Mouse (Mus musculus) cerebellum, adult (tissue): ENCODE measurements around the gene Prnp.

Experiments used
- ATAC-seq: cut with Nextera tagmentation; 2 replicates; pipeline ENCODE4 v1.9.2; 2017; ENCODE audit warnings: mild to moderate bottlenecking, moderate library complexity, mixed read lengths; ENCODE audit not compliant: insufficient number of reproducible peaks, low FRiP score, low TSS enrichment

Prnp gene

GRCm38 (mm10) chr2:131906266-131906665 lies 3.5 kb upstream of the Prnp start:
- ATAC-seq, result no peak

- ATAC-seq, result no peak
Observed at GRCm38 (mm10) chr2:131906846-131907245, 2.9 kb upstream of the Prnp start.

DNA sequence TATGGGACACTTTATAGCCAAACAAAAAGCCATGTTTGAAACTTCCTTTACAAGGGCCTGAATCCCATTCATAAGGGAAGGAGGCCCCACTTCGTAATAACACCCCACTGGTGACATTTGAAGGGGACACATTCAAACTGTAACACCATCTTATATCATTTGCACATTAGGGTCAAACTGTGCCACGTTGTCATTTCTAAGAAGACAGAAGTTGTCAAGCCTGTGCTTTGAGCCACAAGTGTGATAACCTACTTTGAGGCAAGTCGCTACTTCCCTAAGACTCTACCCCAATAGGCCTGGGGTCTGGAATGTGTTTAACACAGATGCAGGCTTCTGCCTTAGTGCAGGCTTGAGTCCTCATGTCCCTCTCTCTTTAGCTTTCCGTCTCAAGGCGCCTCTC lies 2.4 kb upstream of the Prnp start:
- ATAC-seq, result no peak

GRCm38 (mm10) chr2:131908351-131908861 lies 1.3 kb upstream of the Prnp start:
- ATAC-seq, result no peak

GRCm38 (mm10) chr2:131908906-131909305 lies 822 bp upstream of the Prnp start:
- ATAC-seq, result no peak

DNA sequence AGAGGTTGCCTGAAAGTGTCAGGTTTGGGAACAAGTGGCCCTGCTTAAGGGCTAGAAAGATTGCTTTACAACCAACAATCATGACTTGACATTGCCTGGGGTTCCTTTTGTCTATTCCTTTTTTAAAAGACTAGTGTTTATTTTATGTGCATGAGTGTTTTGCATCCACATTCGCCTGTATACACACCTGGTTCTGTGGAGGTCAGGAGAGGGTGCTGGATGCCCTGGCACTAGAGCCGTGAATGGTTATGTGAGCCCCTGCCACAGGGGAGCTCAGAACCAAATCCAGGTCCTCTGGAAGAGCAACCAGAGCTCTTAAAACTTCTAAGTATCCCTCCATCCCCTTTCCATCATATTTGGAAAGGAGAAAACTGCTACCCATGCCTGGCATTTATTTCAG lies 1.1 kb downstream of the Prnp start:
- no peak for ATAC-seq

DNA sequence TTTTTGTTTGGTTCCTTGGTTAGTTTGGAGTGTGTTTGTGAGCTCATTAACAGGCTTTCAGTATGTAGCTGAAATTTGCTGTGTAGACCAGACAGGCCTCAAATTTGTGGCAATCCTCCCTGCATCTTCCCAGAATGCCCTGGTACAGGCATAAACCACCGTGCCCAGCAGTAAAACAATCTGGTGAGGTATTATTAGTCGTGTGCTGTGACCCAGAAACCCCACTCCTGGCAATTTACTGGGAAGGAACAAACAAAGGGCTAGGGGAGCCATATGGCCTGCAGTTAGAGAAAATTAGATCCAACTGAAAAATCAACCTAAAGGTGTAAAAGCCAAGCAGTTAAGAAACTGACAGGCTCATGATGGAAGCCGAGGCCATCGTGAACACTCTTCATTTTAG lies 1.6 kb downstream of the Prnp start:
- ATAC-seq, result peak; percentile 60

DNA sequence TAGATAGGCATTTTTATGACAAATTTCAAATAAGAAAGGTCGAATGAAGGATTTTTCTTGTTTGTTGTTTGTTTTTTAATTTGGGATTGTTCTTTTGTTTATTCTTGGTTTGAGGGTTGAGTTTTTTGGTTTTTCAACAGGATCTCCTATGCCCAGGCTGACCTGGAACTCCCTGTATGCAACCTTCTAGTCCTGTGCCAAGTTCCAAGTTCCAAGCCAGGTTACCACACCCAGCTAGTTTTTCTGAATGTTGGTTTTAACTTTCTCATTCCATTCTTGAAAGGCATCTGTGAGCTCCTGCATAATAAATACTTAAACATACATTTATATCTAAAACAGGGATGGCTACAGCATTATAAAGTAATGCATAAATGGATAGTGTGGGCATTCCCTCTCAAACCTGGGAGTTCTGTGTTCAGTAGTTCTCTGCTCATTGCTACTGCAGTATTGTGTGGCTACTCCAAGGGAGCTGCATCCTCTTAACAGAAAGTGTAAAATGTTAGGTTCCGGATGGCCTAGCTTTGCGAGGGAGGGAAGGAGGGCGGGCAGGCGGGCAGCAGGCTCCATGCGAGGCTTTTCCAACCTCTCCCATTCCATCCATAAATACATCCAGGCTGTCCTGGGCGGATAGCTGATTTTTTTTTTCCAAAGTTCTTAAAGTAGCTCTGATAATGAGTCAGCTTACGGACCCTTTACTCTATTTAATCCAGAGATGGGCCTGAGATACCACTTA lies 3.0 kb downstream of the Prnp start:
- no peak for ATAC-seq

DNA sequence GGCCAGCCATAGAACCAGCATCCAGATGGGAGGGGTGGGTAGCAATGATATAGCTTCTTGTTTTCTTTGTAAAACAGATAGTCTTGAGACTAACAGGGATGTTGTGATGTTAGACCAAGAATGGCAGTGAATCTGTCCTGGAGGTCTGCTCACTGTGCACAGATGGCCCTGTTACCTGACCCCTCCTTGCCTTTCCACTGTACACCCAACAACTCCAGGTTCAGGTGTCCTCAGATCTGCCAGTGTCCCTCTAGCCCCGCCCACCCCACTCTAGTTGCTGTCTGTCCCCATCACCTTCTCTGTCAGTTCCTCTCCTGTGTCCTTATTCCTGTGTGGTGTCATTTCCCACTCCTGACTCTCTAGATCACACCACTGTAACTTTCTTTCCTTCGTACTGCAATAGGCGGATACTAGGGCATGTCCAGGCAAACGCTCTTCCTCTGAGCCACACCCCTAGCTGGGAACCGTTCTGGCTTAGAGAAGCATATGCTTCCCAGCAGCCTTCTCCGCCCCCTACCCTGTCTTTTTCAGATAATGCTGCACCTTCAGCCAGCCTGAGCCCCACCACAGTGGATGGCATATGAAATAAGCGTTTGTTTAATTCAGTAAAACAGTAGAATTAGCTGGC lies 22.7 kb downstream of the Prnp start:
- no peak for ATAC-seq

- ATAC-seq, result no peak
Observed at GRCm38 (mm10) chr2:131933013-131933412, 23.3 kb downstream of the Prnp start.

- ATAC-seq, result 0 out of 2 replicates have a peak, but pooled peaks have one; percentile 38
Observed at GRCm38 (mm10) chr2:131933598-131933997, 23.9 kb downstream of the Prnp start.

DNA sequence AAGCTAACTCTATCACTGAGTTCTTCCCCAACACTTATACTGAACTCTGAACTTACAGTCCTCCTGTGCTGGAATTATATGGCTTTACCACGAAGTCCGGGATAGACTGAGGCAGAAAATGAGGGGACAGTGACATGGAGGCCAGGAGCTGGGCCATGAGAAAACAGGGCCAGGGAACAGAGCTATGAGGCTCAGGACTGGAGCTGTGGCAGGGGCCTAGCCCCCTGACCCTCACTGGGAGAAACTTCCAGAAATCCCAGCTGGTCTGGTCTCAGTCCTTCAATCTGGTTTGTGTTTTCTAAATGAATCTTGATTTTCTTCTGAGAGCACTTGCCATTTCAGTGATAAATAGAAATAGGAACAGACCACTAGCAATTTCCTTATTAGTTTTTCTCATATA lies 24.5 kb downstream of the Prnp start:
- ATAC-seq, result no peak

- no peak for ATAC-seq
Observed at GRCm38 (mm10) chr2:131935390-131936105, 25.8 kb downstream of the Prnp start.

- no peak for ATAC-seq
Observed at GRCm38 (mm10) chr2:131936410-131936809, 26.7 kb downstream of the Prnp start.

DNA sequence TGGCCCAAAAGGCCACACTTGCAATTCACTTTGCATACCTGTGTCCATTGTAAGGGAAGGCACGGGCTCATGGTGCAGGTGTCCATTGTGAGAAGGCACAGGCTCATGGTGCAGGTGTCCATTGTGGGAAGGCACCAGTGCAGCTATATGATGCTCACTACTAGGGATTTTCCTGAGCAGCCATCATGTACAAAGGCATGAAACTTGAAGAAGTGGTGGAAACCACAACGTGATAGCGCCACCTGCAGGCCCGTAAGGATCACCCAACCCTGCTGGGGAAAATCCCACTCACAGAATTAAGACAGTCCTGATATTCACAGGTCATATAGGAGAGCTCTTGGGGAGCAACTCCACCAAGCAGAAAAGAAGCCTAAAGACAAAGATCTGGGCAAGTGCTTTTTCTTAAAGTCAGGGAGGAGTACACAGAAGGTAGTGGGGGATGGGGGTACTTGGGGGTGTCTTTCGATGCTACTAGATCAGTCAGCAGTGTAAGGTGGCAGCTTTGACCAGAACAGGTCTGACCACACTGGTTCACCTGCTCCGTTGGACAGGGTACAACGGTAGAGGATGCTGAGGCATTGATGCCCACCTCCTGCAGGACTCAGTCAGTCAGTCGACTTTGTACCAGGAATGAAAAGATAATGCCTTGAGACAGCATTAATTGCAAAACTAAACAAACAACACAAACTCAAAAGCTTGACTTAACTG lies 29.8 kb downstream of the Prnp start:
- ATAC-seq, result peak; percentile 58

DNA sequence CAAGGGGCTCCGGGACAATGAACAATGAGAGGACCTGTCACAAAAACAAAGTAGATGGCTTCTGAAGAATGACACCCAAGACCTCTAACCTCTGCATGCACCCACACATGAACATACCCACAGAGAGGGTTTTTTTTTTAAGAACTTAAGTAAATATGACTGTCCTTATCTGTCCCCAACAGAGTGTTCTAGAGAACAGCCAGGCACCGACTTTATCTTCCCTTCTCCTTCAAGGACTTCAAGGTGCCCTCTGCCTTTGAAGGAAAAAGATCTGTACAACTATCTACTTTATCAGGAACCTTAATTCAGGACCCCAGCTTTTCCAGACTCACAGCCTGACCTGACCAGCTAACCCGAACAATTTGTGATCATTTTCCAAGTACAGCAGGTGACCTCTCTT lies 30.8 kb downstream of the Prnp start:
- no peak for ATAC-seq

DNA sequence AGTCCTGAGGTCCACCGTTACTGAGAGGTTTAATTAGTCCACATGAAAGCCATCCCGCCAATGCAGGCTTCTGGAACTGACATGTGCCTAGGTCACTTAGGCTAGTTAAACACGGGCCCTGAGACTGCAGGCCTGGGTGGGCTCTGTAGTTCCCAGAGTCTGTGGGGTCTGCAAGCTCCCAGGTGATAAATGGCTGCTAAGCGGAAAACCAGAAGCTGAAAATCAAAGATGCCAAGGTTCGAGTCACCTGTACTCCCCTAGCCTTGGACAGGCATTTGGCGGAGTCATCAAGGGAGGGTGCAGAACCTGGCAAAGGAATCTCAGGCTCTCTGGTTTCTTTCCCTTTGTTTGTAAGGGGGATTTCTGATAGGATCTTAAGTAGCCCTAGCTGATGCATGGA lies 31.8 kb downstream of the Prnp start:
- no peak for ATAC-seq

DNA sequence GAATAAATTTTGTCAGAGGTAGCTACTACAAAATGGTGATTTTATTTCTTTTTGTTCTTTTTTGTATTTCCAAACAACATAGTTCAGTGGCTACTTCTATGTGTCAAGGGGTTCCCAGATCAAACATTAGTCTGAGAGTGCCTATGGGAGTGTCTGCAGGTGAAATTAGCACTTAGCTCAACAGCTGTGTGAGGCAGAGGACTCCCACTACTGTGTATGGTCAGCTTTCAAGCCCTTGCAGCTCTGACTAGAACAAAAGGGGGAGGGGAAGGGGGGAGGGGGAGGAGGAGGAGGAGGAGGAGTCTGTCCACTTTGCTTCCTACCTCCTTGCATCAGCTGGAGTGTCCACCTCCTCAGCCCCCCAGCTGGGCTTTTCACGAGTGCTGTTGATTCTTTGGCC lies 34.6 kb downstream of the Prnp start:
- ATAC-seq, result no peak

GRCm38 (mm10) chr2:131945225-131945624 lies 35.5 kb downstream of the Prnp start:
- ATAC-seq, result no peak

DNA sequence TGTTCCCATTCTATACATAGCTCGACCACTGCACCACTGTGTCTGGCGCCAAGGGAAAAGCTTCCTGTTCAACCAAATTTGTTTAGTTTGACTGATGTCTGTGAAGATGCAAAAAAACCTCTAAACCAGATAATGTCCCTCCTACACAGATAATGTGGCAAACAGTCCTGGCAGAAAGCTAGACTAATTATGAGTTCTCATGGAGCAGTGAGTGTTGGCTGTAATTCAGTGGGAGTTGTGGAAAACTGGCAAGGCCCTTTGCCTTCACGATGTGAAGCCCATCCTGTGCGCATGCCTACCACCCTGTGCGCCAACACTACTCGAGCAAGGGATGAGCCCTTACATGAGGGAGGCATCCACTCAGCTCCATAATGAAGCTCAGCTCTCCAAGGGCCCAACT lies 36.0 kb downstream of the Prnp start:
- no peak for ATAC-seq

GRCm38 (mm10) chr2:131946351-131946750 lies 36.6 kb downstream of the Prnp start:
- no peak for ATAC-seq
